Mouse (Mus musculus) liver (tissue): Measurements from ENCODE around the gene Gm42517.

Source experiments
- DNase-seq: peaks from one replicate; pipeline ENCODE4 v3.0.0-alpha.2; 2020; ENCODE audit warnings: mixed read lengths

The Gm42517 gene

DNA sequence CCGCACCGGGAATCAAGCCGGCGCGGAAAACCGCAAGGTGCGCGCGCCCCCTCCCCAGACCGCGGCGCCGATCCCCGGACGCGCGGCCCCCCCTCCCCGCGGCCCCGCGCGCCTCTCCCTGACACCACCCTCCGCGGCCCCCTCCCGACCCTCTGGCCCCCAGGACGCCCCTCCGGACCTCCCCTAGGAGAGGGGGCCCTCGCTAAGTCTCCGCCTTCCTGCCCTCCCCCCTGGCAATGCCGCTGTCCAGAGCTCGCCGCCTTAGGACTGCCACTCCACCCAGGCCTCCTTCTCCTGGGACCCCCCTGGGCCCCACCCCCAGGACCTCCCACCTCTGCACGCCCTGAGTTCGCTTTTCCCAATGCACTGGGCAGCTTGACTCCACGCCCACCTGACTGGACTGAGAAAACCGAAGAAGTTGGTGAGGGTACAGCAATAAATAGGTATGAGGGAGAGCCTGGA, at the start of gene Gm42517:
Gene Gm42517, minus strand, starts transcription at position 52 of the 462 bp plus-strand sequence.
- DNase-seq = no peak

DNA sequence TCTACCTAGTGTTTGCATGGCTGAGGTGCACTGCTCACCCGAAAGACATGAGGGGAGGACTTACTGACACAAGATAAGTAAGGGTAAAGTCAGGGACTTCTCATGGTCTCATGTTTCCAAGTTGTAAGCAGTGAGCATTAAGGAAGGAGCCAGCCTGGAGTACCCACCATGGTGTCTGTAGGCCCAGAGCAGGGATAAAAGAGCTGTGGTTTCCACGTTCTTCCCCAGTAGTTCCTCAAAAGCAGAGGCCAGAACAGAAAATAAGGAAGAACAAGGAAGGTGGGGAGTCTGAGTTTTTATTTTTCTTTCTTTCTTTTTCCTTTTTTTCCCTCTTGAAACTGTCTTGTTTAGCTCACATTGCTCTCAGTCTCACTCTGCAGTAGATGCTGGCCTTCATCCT, 47.0 kb upstream of the Gm42517 start:
- no peak for DNase-seq

DNA sequence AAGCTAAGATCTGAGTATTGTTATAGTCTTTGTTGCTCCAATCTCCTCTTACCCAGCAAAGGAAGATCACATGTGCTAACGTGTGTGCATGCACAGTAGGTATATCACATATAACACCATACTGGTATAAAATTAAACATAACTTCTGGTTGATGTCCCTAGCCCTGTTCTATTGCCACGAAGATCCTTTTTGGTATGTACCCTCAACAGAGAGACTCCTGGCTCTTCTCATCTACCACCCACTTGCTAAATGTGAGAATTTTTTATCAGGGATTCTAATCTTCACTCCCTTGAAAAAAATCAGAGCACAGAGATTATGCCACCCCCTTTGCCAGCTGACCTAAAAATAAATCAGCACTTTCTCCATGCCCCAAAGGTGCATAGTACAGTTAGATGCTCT, 39.3 kb upstream of the Gm42517 start:
- no peak for DNase-seq

DNA sequence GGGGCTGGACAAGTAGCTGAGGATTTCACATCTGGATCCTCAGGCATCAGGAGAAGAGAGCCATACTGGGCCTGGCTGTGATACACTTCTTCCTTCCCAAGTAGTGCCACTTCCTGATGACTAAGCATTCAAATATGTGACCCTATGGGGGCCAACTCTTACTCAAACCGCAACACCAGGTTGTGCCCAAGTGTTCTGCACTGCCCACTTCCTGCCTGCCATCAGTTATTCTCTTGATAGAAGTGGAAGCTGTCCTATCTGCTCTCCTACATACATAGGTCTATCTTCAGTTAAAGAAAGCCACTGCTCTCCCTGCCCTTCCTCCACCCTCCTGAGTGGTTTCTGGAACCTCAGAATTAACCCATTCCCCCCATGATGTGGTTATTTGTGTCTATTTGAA, 37.7 kb upstream of the Gm42517 start:
- DNase-seq = peak; percentile 7

DNA sequence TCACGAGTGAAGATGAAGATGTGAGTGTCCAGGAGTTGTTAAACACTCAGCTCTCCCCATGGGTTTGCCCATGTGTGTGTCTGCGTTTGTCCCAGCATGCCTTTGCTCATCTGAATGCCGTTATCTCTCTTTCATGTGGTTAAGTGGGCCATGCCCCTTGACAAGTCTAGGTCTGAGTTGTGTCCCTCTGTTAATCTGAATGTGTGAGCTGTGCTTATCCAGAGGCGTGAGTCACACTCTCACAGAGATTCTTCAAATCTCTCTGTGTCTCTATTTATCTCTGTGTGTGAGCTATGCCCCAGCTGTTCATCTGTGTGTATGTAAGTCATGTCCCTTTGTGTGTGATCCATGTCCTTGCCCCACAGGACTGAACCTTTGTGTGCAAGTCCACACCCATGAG, 35.7 kb upstream of the Gm42517 start:
- DNase-seq = no peak

DNA sequence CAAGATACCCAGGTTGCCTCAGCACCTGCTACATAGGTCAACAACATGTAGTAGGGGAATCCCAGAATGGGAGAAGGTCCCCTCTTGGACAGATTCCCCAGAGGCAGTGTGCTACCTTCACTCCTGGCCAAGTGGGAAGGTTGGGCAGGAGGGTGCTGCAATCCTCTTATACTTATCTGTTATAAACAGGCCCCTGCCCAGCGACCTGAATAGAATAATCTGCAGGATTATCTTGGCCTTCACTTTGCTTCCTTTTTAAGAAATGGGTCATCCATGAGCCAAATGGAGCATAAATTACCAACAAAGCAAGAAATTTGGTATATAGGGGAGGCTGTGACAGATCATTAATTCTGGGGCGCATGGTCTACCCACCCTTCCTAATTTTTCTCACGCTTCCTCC, 22.0 kb upstream of the Gm42517 start:
- DNase-seq = no peak

DNA sequence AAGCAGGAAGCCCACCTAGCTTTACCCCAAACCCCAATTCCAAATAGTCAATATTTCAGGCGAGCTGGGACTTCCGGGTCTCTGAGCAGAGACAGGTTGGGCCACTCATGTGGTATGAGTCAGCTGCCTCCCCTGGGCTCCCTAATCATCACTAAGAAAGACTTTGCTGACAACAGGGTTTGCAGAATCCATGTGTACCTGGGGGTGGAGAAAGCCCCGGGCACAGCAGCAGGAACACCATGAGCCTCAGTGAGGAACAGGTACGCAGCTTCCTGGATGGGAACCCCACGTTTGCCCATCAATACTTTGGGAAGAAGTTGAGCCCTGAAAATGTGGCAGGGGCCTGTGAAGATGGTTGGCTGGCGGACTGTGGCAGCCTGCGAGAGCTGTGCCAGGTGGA, 20.5 kb upstream of the Gm42517 start, which contains the start of gene Pde6b:
Gene Pde6b, plus strand, starts transcription at position 191 of the 400 bp plus-strand sequence.
- DNase-seq = no peak

DNA sequence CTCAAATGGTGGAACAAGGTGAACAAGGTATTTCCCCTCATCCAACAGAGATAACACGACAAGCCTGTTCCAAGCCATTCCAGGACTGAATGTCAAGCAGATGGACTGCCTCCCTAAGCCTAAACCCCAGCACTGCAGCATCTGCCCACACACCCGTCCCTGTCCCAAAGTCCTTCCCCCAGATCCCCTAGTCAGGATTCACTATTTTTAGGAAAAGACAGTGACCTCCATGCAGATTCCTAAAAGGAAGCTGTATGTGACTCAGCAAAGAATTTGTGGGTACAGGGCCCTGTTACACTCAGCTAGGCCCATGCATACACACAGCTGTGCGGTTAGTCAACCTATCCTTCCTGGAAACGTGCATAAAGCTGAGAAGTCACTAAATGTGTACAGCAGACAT, 18.7 kb upstream of the Gm42517 start:
- no peak for DNase-seq

DNA sequence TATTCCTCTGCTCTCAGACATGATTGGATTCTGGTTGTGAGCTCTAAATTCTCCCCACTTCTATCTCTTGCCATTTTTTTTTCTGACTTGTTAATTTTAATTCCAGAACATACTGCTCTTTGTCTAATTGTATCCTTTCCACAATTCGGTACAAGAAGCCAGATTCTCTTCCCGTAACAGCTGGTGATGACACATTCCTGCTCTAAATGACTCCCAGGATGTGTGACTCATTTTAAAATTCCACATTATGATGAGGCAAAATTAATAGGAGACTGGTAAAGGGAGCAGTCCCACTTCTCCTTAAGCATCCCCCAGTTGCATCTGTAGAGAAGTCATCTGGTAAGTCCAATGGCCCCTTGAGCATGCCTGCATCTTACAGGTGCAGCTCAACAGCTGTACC, 17.9 kb upstream of the Gm42517 start:
- no peak for DNase-seq

DNA sequence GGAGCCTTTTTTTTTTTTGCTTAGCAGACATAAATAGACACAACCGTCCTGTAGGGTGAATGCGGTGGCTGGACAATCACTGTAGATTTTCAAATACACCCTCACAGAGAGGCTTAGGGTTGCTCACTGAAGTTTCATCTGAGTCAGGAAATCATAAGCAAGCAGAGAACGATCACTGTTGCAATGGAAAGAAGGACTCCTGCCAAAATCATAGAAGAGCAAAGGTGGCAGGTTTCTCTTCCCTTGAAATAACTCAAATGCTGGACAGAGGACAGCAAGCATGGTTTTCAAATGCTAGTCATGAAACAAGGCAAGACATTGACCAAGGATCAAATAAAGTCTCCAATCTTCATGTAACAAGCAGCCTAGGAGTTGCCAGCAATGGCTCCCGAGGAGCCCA, 10.6 kb upstream of the Gm42517 start:
- no peak for DNase-seq

DNA sequence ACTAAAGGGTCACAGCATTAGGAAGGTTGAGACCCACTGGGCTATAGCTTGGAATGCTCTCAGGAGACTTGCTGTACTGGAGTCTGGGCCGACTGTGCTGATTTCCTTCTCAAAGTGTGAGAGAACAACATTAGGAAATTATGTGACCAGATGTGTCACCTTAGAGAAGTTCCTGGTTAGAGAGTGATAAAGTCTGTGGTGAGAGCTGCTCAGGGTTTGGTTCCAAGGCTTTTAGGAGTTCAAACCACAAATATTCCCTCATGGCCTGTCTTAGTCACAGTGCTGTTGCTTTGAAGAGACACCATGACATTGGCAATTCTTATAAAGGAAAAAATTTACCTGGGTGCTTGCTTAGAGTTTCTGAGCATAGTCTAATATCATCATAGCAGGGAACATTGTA, 8.3 kb upstream of the Gm42517 start:
- DNase-seq = no peak

DNA sequence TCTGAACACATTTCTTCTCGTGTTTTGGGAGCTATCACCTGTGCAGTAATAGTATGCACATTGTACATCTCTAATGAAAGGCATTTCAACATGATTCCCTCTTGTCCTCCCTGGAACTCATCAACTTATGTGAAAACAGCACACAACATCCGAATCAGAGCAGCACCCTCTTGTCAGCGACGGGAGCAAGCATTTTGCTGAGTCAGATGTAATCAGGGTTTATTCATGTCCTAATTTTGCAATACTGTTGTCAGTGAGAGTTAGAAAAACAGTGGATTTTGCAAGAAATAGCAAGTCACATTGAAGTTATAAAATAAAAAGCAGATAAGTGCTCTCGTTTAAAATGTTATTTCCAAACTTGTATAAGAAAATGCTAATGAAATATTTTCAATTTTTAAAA, 6.4 kb upstream of the Gm42517 start:
- DNase-seq = no peak

DNA sequence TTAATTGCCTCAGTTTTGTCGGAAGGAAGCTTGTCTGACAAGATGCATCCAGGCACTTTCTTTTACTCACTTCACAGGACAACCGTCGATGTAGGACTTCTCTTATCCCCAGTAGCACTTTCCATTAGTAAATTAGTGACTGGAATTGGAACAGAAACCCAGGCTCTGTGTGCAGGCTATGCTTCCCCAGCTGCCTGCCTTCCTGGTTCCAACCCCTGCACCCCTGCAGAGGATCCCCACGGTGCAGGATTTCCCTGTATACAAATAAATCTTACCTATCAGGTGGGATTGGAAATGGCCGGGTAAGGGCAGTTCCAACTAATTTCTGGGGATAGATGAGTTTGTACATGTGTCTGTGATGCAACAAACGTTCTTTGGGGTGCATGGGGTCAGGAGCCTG, 2.2 kb upstream of the Gm42517 start:
- no peak for DNase-seq

DNA sequence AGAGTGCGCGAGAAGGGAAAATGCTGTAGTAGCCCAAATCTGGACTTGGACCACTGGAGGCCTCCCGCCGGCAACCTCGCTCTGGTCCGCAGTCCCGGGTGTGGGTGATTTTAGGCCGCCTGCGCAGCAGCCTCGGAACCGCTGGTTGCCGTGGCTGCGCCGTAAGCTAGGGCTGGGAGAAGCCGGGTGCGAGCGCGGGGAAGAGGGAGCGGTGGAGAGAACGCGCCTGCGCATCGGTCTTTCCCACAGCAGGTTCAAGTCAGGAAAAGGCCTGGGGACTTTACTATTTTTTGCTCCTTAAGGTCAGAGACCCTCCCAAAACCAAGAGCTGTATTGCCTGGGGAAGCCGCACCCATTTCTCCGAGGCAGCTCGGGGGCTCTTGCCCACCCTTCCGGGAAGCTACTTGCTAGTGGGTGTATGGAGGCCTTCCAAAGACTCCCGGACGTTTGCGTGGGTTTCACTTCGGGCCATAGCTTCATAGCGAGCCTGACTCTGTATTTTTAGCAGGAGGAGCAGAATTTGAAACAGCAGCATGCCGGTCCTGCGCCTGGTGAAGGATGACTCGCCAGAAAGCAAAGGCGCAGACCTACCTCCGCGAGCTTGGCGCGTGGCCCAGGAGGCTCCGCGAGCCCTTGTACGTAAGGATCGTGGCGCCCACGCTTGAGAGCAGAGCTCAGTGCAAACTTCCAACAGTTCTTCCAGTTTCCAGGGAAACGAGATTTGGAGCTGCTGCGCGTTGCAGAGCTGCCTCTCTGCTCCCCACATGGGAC, 1.3 kb upstream of the Gm42517 start:
- no peak for DNase-seq

DNA sequence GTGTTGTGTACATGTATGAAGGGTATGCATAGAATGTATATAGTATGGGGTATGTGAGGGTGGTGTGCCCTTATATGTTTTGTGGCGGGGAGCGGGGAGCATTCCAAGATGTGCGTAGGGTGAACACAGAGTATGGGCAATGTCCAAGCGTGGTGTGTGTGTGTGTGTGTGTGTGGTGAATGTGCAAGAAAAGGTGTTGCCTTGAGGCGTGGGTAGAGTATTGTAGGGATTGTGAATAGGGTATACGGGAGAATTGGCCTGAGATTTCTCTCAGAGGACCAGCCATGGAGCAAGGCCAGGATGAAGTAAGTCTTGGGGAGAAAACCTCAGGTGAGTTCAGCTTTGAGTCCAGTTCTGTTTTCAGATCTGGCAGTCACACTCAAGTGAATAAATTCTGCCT, 724 bp upstream of the Gm42517 start:
- no peak for DNase-seq

DNA sequence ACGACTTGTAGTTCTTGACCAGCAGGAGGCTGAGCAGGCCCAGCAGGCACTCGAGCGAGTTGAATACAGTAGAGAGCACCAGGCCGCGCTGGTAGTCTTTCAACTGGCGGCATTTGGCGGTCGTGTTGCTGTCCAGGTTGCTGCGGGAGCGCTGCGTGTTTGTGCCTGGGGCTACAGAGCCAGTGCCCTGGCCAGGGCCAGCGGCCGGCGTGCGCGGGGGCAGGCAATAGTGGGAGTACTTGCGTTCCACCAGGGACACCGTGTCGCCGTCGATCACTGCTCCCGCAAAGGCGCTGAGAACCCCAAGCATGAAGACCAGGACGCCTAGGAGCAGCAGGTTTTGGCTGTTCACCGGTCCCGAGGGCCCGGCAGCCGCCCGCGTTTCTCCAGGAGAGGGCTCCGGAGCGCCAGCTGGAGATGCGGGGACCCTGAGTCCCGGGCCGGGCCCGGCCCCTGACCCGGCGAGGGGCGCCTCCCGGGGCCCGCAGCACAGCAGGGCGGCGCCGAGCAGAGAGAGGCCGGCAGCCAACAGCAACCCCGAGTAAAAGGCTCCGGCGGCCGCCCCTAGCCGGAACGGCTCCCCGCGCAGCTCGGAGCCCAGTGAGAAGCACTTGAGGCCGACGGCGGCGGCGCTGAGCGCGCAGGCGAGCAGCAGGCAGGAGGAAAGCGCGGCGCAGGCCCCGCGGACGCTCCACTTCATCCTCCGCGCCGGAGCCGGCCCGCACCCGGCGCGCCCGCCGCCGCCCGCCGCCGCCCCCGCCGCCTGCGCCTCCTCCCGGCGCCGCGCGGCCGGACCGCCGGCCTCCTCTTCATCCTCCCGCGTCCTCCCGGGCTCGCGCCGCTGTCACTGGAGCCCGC, 509 bp downstream of the Gm42517 start:
- DNase-seq = peak; percentile 17

DNA sequence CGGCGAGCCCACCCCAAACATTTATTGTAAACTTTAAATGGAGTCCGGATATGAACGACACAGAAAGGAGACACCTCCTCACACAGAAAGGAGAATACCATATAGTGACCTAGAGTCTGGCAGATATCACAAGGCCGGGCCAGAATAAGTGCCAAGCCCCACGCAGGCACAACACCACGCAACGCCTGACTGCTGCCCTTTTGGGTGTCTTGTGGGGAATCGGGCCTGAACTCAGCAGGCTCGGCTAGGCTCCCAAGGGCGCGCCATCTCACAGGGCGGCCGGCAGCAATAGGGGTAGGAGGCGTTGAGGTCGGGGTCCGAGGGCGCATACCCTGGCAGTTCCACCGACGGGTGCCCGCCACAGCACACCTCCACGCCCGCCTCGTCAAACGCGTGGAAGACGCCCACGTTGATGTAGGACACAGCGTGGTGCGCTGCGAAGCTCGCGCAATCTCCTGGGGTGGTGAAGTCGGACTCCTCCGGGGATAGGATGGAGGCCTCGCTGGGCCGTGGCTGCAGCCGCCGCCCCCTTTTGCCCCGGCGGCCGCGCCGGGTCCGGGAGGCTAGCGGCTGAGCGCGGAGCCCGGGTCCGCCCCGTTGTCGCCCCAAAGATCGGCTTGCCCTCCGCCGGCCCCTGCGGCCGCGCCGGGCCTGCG, 1.3 kb downstream of the Gm42517 start:
- DNase-seq = no peak

DNA sequence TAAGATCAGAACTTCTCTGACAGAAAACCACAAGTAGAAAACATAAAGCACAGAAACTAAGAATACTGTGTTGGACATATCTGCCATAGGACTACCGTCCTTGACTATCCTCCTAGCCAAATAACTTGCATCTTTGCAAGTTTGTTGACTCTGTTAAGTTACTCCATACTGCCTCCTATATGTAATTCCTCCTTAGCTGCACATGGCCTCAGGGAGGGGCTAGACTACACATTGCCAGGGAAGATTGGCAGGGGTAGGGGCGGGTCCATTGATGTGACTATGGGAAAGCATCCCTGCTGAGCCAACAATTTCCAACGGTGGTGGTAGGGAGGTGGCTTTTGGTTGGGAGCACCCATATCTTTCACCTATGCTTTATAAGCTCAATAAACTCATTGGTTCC, 5.4 kb downstream of the Gm42517 start:
- no peak for DNase-seq

DNA sequence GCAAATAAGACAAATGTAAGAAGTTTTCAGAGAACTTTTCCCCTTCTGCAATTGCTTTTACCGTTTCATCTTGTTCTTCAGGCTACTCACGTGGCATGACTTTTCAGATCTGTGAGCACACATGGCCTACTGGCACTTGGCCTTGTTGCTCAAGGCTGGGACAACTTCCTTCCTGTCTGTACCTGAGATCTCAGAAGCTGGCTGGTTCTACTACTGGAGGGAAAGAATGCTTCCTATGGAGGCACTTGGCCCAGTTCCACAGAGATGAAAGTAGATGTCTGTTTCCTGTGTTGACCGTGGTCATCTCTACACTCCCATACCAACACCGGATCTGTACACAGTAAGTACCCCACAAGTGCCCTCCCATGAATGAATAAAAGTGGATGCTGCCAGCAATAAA, 7.5 kb downstream of the Gm42517 start:
- no peak for DNase-seq

DNA sequence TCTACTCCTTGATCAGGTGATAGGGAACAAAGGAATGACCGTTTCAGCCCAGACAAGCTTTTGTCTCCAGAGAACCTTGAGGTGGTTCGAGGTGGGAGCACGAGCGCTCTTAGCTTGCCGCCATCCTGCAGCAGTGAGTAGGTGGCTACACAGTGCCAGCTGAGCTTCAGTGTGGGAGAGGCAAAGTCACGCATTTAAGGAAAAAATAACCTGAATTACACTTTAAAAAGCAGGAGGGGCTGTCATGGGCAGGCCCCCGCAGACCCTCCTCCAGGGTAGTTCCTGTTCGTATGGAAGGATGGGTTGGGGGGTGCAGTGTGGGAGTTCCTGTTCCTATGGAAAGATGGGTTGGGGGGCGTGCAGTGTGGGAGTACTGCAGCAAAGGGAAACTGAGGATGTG, 8.2 kb downstream of the Gm42517 start:
- DNase-seq = no peak

DNA sequence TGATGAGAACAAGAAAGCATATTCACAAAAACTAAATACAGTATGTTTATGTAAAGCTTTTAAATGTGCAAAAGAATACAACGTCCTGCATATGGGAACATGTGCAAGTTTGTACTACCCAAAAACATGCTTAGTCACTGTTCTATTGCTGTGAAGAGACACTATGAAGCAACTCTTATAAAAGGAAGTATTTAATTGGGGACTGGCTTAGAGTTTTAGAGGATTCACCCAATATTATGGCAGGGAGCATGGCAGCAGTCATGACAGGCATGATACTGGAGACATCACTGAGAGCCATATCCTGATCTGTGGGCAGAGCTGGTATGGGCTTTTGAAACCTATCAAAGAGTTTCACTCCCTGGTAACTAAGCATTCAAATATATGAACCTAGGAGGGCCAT, 9.9 kb downstream of the Gm42517 start:
- no peak for DNase-seq

DNA sequence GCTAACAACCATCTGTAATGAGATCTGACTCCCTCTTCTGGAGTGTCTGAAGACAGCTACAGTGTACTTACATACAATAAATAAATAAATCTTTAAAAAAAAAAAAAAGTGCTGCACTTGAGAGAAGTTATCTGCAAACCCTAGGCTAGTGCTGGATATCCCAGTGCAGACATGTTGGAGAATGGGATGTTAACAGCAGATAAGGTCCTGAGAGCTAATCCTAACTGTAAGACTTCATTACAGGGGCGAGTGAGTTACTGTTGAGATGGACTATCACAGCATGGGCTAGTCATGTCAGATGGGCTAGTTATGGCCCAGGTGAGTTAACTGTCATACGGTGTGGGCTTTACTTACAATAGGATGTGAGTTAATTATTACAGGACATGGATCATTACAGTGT, 13.7 kb downstream of the Gm42517 start:
- no peak for DNase-seq

DNA sequence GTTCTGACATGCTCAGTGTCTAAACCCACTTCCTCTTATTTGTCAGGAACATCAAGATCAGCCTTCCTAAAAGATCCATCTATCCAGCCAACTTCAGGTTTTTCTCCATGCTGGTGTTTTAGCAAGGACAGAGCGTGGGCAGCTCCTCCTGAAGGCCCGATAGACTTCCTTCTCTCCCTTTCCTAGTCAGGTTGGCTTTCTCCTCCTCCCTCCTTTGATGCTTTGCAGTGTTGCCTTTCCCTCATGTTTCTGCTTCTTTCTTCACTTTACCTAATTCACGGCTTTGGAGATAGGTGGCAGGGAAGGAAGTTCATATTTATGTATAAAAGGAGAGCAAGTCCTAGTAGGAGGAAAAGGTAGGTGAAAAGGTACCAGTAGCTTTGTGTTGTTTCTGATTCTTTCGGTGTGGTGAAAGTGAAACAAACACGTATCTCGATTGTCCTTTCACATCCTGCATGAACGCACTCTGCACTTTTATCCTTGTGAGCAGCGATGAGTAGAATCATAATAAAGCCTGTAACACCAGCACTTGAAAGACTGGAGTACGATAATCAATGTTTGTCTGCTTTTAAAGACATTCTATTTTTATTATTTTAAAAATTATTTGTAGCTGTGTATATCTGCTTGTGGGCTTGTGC, 18.1 kb downstream of the Gm42517 start:
- no peak for DNase-seq
